Mouse (Mus musculus) C2C12 (cell line): ENCODE measurements around the gene Micu1. TPM values are rescaled to one million over a fixed set of nuclear protein-coding genes. Genes with fewer than 3 reads are reported as not detected.
"Not testable (repeated sequence)": the region's sequence is repeated elsewhere in the genome, so short reads cannot be mapped to it uniquely, and the experiment has no call there.

Source experiments
- H3K27me3 ChIP-seq: one replicate; pipeline ENCODE4 v1.6.1; 2011; ENCODE audit not compliant: control insufficient read depth, insufficient read depth, insufficient read length
- H3K36me3 ChIP-seq: one replicate; pipeline ENCODE4 v1.6.1; 2011; ENCODE audit not compliant: control insufficient read depth, insufficient read depth
- H3K4me3 ChIP-seq: one replicate; pipeline ENCODE4 v1.5.1; 2011; ENCODE audit warnings: mild to moderate bottlenecking, control low read depth; ENCODE audit not compliant: poor library complexity, insufficient read depth, severe bottlenecking
- H3K79me2 ChIP-seq: one replicate; pipeline ENCODE4 v1.6.1; 2011; ENCODE audit not compliant: control insufficient read depth, insufficient read depth
- H3K79me3 ChIP-seq: one replicate; pipeline ENCODE4 v1.6.1; 2011; ENCODE audit warnings: low read depth, control low read depth
- H3ac ChIP-seq: one replicate; pipeline ENCODE3; 2011; ENCODE audit warnings: low read depth; ENCODE audit not compliant: control insufficient read depth, insufficient read length
- CEBPB ChIP-seq: IDR thresholded peaks from one replicate; pipeline ENCODE4 v1.6.1; 2011; ENCODE audit warnings: low read depth, mild to moderate bottlenecking, control low read depth, moderate library complexity
- CTCF ChIP-seq: IDR thresholded peaks from one replicate; pipeline ENCODE4 v1.5.1; 2011; ENCODE audit not compliant: control insufficient read depth, insufficient read depth, insufficient read length
- FOSL1 ChIP-seq: IDR thresholded peaks from one replicate; pipeline ENCODE4 v1.8.0; 2011; ENCODE audit warnings: mild to moderate bottlenecking, low read length; ENCODE audit not compliant: poor library complexity, insufficient read depth, severe bottlenecking
- MAX ChIP-seq: IDR thresholded peaks from one replicate; pipeline ENCODE4 v1.6.1; 2011; ENCODE audit warnings: mild to moderate bottlenecking, control low read depth
- MYOD1 ChIP-seq: IDR thresholded peaks from one replicate; pipeline ENCODE4 v1.6.1; 2011; ENCODE audit warnings: low read depth; ENCODE audit not compliant: control insufficient read depth, insufficient read length
- MYOG ChIP-seq: IDR thresholded peaks from one replicate; pipeline ENCODE4 v1.6.1; 2011; ENCODE audit not compliant: control insufficient read depth, insufficient read length; ENCODE audit errors: extremely low read depth
- USF1 ChIP-seq: IDR thresholded peaks from one replicate; pipeline ENCODE4 v1.6.1; 2011; ENCODE audit warnings: low read depth, mild to moderate bottlenecking, control low read depth, moderate library complexity
- polyA plus RNA-seq: library from polyadenylated mRNA; unstranded; fragments of >200 nt; fragmentation: generic; extraction: Trizol; gene quantifications from one replicate; pipeline ENCODE4 v1.2.1, GENCODE M21; 2012; ENCODE audit warnings: missing spikeins

Gene Micu1
- polyA plus RNA-seq, 1 experiment: 90.2 TPM

- H3K36me3 ChIP-seq: no peaks in the 10 kb centered on the region
- no peak overlapping the region for H3ac ChIP-seq
- no peaks in the 10 kb centered on the region for H3K27me3 ChIP-seq
- H3K79me3 ChIP-seq: no peaks in the 10 kb centered on the region
- TF ChIP-seq MAX (no peak), USF1 (no peak), FOSL1 (no peak), CEBPB (no peak), MYOD1 (no peak), MYOG (no peak), CTCF (no peak)
- no peak overlapping the region for H3K4me3 ChIP-seq
- H3K79me2 ChIP-seq: no peaks in the 10 kb centered on the region
These were observed 24.4 kb upstream of the Micu1 start for GRCm38 (mm10) chr10:59677836-59678235.

GRCm38 (mm10) chr10:59679189-59679588, 23.1 kb upstream of the Micu1 start:
- Histone ChIP-seq H3K79me2 (no peaks in the 10 kb centered on the region), H3K36me3 (no peaks in the 10 kb centered on the region), H3K27me3 (no peaks in the 10 kb centered on the region), H3ac (no peak overlapping the region), H3K79me3 (no peaks in the 10 kb centered on the region), H3K4me3 (no peak overlapping the region)
- no peak for TF ChIP-seq MAX
- no peak for TF ChIP-seq FOSL1
- no peak for TF ChIP-seq CEBPB
- TF ChIP-seq CTCF: no peak
- TF ChIP-seq MYOD1: no peak
- no peak for TF ChIP-seq USF1
- TF ChIP-seq MYOG: no peak

GRCm38 (mm10) chr10:59685586-59685985, 16.7 kb upstream of the Micu1 start:
- not testable (repeated sequence) for H3K27me3 ChIP-seq, H3K79me2 ChIP-seq, H3ac ChIP-seq, H3K36me3 ChIP-seq, H3K4me3 ChIP-seq, H3K79me3 ChIP-seq

GRCm38 (mm10) chr10:59687126-59687525, 15.2 kb upstream of the Micu1 start:
- no peak for TF ChIP-seq MAX
- TF ChIP-seq MYOD1: no peak
- no peak for TF ChIP-seq CEBPB
- TF ChIP-seq FOSL1: no peak
- TF ChIP-seq USF1: no peak
- no peak for TF ChIP-seq MYOG
- TF ChIP-seq CTCF: no peak
- Histone ChIP-seq H3K36me3 (no peaks in the 10 kb centered on the region), H3K4me3 (no peak overlapping the region), H3K79me3 (no peaks in the 10 kb centered on the region), H3K79me2 (no peaks in the 10 kb centered on the region), H3K27me3 (no peaks in the 10 kb centered on the region), H3ac (no peak overlapping the region)

- Histone ChIP-seq H3K79me2 (no peaks in the 10 kb centered on the region), H3K4me3 (no peak overlapping the region), H3K79me3 (no peaks in the 10 kb centered on the region), H3ac (no peak overlapping the region), H3K27me3 (no peaks in the 10 kb centered on the region), H3K36me3 (no peaks in the 10 kb centered on the region)
- no peak for TF ChIP-seq FOSL1
- TF ChIP-seq MYOG: no peak
- no peak for TF ChIP-seq MAX
These were observed 12.4 kb upstream of the Micu1 start for GRCm38 (mm10) chr10:59689836-59690235.

GRCm38 (mm10) chr10:59692441-59692840, 9.8 kb upstream of the Micu1 start:
- H3ac ChIP-seq: no peak overlapping the region
- no peaks in the 10 kb centered on the region for H3K79me3 ChIP-seq
- TF ChIP-seq MAX (no peak), FOSL1 (no peak), CTCF (no peak), CEBPB (no peak), USF1 (no peak), MYOD1 (no peak), MYOG (no peak)
- H3K27me3 ChIP-seq: no peaks in the 10 kb centered on the region
- H3K4me3 ChIP-seq: no peak overlapping the region
- no peaks in the 10 kb centered on the region for H3K79me2 ChIP-seq
- no peaks in the 10 kb centered on the region for H3K36me3 ChIP-seq
